Mouse (Mus musculus) CD4-positive, CD25-positive, alpha-beta regulatory T cell, adult 2 months (primary cell): ENCODE data around the gene Daam1.

Source experiments
- DNase-seq: peaks from one replicate; pipeline ENCODE4 v3.0.0-alpha.2; 2012; ENCODE audit warnings: low read depth, low spot score

Gene Daam1

DNA sequence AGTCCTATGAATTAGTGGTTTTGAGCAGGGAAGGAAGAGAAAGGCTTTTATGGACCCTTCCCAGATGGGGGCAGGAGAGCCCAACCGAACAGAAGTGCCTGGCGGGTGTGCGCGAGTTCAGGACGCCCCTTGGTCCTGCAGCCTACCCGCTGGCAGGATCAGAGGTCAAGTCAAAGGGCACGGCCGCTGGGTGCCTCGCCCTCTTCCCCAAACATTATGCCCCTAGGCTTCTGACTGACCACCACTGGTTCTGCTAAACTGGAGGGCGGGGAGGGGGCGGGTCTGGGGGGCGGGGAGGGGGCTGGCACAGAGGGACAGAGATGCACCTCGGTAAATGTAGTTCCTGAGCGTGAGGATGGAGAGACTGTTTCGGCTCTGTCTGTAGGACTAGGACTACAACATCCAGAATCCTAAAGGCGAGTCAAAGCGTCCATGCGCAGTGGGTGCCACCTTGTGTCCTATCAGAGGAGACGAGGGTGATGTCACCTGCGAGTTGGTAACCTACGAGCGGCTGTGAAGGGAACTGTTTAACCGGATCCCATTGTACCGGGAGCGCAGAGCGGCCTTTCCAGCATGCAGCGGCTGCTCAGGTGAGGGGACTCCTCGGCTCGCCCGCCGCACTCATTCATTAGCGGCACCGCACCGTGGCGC is at the start of gene Daam1:
TSS of gene Daam1 (plus strand) at position 472 of the 651 bp plus-strand sequence.
- DNase-seq = peak; percentile 96

DNA sequence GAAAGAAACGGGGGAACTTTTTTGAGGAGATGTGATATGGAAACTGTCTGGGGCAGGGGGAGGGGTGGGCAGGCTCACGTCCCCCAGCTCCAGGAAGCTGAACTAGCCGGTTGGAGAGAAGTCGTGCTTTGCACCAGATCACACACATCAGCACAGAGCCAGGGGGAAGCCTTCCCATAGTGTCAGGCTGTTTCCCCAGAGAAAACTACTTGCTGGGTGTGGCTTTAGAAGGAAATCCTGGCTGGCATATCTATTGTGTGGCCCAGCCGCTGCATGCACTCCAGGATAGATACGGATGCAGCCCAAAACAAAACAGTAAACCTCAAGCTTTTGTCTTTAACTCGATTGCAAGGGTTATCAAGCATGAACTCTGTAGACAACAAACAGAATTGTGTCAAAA is 49.7 kb upstream of the Daam1 start:
- DNase-seq = no peak

DNA sequence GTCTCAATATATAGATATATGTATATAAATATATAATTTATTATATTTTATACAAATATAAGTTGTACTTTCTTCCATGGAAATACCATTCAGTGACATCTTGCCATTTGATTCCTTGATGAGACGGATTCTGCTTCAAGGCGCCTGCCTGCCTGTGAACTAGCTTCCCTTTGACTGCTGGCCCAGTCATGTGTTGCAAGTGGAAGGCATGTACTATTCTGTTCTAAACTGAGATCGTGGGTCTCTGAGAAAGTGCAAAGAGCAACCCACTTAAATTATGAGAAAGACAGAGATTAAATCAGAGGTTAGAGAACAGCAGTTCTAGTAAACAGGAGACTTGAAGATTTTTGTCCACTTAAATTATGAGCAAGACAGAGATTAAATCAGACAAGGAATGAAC is 46.9 kb upstream of the Daam1 start:
- no peak for DNase-seq

DNA sequence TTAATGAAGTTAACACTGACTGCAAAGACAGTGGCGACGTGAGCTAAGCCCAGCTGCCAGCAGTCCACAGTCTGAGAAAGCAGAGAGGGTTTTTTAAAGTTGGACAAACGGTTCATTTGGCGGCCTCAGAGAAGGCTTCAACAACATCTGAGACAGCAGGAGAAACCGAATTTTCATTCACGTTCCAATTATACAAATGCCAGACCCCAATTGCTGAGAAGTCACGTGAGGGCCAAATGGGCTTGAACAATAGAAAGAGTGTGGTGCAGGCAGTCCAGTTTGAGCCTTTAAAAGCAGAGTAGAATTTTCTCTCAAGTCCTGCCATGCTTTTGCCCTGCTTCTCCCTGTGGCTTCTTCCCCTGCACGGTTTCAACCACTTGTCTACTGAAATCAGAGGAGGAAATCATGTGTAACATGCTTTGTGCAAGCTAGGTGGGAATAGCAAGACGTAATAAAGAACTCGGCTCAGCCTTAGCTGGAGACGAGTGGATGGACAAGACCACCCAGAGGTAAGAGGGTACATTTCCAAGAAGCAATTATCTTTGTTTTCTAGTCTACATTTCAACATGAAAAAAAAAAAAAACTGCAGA is 46.1 kb upstream of the Daam1 start:
- DNase-seq = no peak

DNA sequence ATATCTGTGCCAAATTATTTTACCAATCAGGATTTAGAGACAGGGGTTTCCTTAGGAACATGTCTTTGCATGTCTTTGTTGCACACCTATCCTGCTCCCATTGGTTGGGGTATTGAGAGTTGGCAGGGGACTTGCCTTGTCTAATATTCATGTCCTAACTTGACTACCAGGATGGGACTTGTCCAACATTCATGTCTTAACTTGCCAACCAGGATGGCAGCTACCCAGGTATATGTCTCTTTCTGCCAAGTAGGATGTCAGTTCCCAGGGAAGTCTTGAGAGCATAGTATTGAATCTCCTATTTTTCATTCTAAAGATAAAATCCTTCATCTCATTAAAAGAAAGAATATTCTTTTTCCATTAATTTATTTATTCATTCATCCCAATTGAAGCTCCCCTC is 44.4 kb upstream of the Daam1 start:
- DNase-seq = no peak

DNA sequence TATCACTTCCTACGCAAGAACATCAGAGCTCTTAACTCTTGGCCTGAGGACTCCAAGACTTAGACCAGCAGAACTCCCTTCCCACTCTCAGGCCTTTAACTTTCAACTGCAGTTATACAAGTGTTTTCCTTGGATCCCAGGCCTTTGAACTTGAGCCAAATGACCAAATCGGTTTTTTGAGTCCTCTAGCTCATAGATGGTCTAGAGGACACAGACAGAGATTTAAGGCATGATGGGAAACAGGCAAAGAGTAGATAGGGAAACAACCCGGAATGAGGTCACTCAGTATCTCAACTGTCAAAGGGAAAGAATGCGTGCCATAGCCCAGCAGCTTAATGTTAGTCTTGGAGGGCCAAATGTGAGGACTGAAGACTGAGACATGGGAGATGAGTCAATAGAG is 42.1 kb upstream of the Daam1 start:
- DNase-seq = no peak

DNA sequence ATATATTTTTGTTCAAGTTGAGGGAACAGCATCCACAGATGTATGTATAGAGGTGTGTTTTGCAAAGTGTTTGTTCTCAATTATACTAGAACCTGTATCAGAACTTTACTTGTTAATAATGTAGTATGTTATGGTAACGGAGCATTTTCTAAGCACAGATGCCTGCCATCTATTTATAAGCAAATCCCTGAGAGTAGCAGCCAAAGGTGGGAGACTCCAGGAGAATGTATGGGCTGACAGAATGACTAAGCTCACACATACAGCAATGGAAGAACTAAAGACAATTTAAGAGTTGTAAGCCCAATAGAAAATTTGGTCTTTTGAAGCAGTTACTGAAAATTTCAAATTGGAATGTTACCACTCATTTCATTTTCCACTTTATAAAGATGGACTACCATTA is 40.3 kb upstream of the Daam1 start:
- DNase-seq = no peak

DNA sequence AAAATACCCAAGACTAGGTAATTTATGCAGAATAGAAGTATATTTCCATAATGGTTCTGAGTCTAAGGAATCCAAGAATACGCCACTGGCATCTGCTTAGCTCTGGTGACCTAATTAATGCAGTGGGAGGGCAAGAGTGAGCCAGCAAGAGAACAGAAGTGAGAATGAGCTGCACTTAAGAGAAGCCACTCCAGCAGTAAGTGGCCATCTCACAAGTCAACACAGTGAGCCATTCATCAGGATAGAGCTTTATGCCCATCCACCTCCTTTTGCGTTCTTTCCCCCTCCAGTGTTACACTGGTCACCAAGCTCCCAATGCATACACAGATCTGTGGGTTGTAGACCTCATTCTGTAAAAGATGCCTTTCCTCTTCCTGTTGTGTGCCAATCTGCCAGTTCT is 37.8 kb upstream of the Daam1 start:
- DNase-seq = no peak

DNA sequence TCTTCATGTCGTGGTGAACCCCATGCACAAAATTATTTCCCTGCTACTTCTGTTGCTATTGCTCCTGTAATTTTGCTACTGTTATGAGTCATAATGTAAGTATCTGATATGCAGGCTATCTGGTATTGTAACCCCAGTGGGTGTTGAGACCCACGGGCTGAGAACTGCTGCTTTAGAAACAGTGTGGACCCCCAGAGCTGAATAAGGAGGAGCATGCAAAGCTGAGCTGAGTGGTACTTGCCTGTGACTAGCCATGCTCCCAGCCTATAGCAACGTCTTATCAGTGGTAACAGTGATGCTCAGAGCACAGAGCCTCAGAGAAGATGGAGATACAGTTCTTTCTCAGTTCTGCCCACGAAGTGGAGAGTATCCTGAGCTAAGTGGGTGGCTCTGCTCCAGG is 35.3 kb upstream of the Daam1 start:
- DNase-seq = no peak

DNA sequence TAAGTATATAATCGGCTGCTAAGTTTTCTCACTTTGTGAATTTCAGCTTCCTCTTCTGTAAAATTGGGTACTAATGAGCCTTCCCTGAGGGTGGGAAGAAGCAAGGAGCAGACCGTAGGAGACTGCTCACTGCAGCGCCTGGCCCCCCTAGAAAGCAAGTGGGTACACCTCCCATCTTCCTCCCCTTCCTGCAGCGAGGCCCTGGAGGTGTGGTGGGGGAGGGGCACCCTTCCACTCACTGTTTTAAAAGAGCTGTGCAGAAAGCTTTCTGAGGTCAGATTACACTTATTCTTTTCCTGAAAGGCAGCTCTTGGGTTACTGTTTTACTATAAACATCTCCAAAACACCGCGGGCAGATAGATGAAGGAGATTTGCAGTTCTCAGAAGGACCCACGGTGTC is 34.4 kb upstream of the Daam1 start:
- no peak for DNase-seq

DNA sequence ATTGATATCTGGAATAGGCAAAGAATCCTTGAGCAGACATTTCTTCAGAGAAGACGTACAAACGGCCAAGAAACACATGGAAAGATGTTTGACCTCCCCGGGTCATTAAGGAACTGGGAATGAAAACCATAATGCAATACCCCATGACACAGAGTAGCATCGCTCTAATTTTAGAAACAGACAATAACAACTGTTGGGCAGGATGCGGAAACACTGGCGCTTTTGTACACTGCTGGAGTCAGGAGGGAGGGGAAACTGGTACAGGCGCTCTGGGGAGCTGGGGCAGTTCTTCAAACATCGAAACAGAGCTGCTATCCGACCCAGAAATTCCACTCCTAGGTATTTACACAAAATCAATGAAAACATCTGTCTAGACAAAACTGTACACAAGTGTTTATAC is 23.6 kb upstream of the Daam1 start:
- DNase-seq = no peak

DNA sequence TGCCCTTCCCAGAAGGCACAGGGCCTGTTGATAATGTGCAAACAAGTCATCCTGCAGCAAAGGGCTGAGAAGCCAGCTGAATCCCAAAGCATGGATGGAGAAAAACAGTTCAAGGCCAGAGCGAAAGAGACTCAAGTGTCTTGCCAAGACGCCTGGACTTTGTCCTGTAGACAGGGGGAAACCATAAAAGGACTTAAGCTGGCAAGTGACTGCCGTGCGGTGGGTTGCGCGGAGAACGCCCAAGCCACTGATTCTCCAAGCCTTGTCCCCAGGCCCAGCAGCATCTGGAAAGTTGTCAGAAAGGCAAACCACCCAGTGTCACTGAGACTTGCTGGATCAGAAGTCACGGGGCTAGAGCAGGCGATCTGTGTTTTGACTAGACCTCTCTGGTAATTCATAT is 22.2 kb upstream of the Daam1 start:
- DNase-seq = no peak

DNA sequence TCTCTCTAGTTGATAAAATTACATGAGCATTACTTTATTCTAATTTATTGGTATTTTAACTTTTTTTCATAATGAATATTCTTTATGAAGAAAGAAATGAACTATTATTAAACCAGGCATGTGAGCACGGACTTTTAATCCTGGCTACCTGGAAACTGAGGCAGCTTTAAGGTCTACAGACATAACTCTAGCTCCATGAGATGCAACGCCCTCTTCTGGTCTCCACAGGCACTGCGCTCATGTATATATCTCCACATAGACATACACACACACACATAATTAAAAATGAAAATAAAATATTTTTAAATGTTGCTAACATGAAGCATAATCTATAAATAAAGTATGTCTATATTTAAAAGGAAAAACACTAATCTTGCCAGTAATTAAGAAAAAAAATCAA is 21.3 kb upstream of the Daam1 start:
- no peak for DNase-seq

DNA sequence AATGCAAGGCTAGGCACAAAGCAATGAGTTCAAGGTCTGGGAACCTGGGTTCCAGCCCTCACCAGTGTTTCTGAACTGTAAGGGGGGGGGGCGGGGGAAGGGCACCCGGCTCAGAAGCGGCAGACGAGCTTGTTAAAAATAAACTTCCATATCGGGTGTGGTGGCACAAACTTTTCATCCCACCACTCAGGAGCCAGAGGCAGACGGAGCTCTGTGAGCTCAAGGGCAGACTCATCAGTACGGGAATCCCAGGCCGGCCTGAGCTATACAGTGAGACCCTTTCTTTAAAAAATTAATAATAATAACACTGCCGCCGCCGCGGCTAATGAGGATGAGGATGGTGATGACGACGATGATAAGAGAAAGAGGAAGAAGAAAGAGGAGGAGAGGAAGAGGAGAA is 18.3 kb upstream of the Daam1 start:
- no peak for DNase-seq

DNA sequence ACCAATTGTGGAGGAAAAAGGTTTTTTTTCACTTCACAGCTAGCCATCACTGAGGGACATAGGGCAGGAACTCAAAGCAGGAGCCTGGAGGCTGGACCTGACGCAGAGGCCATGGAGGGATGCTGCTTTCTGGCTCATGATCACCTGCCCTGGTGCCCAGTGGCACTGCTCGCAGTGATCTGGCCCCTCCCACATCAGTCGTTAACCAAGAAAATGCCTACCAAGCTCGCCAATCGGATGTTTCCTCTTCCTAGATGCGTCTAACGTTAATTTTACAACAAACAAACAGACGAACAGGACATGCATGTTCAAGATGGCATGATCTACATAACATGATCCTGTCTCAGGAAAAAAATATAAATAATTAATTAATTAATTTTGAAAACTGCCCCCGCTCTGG is 17.6 kb upstream of the Daam1 start:
- no peak for DNase-seq

DNA sequence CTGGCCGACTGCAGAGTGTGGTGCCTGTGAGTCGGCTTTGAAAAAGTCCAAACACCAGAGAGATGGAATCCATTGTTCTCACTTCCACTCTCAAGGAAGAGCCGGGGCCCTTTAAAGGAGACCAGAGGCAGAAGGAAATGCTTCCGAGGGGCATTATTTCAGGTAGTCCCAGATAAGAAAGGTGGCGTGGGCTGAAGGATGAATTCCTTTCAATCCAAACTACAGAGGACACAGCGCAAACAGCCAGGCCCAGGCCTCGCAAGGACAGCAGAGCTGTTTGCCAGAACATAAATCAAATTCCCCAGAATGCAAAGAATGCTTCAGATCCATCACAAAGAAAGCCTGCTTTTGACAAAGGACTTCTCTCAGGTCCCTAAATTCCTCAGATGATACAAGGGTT is 17.1 kb upstream of the Daam1 start:
- DNase-seq = no peak

DNA sequence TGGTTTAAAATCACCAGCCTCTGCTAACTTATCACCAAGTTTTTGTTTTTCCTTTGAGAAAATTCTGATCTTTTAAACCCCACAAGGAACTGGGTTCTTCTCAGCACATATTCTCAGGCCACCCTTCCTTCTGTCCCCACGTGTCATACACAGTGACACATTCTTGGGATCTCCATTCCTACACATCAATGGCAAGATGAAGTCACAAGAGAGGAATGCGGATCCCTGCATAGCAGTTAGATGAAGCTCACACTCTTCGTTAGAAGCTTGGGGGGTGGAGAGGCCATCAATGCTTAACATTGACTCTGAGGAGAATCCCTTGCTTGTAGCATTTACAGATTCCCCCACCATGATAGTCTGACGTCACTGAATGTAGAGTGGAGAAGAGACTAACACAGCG is 10.8 kb upstream of the Daam1 start:
- DNase-seq = no peak

DNA sequence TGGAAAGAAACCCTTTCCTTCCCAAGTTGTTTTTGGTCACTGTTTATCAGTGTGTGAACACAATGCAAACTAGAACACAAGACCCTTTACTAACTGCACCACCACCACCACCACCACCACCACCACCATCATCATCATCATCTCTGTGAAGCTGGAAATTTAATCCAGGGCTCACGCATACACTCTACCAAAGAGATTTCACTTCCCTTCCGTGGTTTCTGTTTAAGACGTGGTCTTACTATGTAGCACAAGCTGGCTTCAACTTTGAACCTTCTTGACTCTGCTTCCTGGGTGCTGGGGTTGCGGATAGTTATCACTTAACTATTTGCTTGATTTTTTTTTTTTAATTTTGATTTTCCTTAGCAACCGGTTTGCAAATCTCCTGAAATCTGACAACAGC is 9.6 kb upstream of the Daam1 start:
- DNase-seq = no peak

DNA sequence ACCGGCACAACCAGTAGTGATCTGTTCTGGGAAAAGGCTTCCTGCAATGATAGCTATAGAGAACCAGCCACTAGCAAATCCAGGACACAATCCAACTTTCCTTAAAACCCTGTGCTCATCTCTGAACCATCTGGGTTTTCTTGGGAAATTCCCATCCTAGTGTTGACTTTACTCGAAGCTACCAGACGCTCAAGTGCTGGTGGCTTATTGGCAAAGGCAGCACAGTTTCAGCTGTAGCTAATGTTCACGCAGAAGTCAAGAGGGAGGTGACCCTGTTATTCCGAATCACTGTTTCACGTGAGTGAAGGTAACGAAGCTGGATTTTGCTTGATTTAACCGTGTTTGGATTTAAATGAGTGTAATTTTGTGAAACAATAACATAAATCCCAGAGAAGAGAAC is 9.1 kb upstream of the Daam1 start:
- no peak for DNase-seq

DNA sequence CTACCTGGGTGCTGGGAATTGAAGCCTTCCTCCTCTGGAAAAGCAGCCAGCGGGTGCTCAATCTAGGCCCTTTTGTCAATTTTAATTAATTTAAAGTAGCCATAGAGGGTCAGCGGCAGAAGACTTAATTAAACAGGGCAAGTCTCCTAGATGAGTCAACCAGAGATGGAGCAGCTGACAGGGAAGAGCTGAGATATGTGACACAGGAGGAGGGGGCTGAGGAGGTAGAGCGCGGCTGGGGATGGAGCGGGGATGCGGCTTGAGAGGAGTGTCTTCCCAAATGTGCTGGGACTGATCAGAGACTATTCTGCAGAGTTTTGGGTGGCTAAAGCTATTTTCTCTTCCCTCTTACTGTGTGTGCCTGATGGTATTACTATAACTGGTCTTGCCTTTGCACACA is 6.0 kb upstream of the Daam1 start:
- DNase-seq = no peak

DNA sequence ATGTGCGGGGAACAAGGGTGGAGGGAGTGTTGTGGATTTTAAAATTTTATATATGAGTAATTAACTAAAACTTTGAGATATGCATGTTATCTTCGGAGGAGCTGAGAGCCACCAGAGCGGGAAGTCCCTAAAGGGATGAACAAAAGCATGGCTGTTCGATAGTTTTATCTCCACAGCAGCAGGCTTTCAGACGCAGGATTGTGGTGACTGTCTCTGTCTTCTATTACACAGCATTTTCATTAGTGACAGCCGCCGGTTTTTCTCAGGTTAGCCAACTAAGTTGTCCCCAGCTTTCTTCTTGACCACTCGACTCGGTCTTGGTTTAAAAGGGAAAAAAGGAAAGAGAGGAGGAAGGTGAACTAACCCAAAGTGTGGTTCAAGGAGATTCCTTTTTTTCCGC is 739 bp upstream of the Daam1 start:
- peak; percentile 33 for DNase-seq

DNA sequence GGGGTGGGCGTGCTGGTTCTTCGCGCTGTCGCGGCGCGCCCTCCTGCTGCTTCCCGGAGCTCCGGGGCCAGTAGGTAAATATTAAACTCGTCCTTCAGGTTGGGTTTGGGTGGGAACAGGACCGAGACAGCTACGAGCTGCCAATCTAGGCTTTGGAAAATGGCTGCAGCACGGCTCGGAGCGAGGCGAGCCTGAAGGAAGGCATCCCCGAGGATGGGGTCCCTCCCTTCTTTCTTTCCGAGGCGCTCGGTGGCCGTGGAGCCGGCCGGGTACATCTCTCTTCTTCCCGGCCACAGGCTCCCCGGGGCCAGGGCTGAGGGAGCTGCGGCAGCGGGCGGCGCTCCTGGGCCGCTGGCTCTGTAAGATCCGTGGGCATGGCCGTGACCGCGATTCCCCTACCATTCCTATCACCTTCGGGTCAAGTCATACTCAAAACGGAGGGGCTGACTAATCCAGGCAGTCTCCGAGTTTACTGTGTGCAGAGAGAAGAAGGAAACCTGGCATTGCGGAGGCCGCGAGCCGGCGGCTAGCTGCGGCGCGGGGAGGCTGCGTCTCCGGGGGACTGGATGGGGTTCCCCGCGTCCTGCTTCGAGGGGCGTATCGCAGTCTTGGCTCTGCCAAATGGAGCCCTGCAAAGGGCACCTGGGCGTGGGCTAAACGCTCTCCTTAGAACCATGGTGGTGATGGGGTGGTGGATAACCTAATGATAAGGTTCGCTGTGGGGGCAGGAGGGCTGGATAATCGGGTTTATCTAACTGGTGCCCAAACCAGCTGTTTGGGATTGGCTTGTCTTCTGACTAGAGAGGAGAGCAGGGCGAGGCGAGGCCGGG is 595 bp downstream of the Daam1 start:
- peak; percentile 50 for DNase-seq

DNA sequence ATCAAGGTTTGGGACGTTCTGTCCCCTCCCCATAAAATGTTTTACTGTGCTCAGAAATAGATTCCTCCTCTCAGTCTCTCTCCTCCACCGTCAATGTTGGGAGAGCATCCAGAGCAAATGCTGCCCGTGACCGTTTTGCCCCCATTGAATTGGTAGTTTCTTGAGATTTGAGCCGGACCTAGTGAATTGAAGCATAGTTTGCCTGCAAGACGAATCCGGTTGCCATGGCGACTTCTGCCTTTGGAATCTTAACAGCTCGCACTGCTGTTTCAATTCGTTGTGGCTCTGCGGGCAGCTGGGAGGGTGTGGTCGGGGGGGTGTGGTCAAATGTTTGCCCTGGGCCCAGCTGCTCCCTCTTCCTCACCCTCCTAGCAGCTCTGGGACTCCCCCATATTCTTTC is 1.3 kb downstream of the Daam1 start:
- DNase-seq = peak; percentile 57
